Mouse (Mus musculus) right cerebral cortex, postnatal 36 days (tissue): ENCODE measurements around the gene Chad.

Experiments
- DNase-seq, 2 experiments: peaks; one replicate each; pipeline ENCODE4 v3.0.0; 2022; ENCODE audit warnings: low spot score in 2 of 2, mixed read lengths in 1 of 2

Gene Chad

DNA sequence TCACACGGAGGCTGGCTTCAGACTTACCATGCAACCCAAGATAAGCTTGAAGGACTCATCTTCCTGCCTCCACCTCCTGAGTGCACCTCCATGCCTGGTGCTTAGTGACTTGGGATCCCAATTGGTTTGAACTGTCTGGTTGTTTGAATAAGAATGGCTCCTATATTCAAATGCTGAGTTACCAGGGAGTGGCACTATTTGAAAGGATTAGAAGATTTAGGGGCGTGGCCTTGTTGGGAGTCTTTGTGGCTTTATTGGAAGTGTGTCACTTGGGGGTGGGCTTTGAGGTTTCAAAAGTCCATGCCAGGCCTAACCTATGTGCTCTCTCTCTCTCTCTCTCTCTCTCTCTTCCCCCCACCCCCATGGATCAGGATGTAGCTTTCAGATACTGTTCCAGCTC lies 52.8 kb downstream of the Chad start:
- DNase-seq = no peak
